Mouse (Mus musculus): Measurements from ENCODE around the gene Gcgr. TPM values are rescaled to one million over a fixed set of nuclear protein-coding genes. Genes with fewer than 3 reads are reported as not detected.

The Gcgr gene
- polyA plus RNA-seq, 1 experiment from 2014 or later, result 1.8 TPM

- Histone ChIP-seq H3K27me3 (ENCODE audit: control insufficient read depth, insufficient read depth, low read length) (no peaks in the 10 kb centered on the region), H3K9ac (ENCODE audit: low read depth, low read length) (no peak overlapping the region), H3K4me2 (no peak overlapping the region), H3K4me1 (ENCODE audit: control insufficient read depth, insufficient read depth, low read length) (no peaks in the 10 kb centered on the region; the same call in 1 of the 2 replicates), H3K9me3 (replicated peaks; ENCODE audit: control insufficient read depth, low read length) (no peaks in the 10 kb centered on the region), H3K27ac (ENCODE audit: low read depth, low read length) (no peak overlapping the region), H3K36me3 (ENCODE audit: control insufficient read depth, insufficient read depth, low read length) (peaks cover 16% of the 10 kb centered on the region), H3K4me3 (ENCODE audit: low read depth, low read length) (no peak overlapping the region)
- 73% methylated on average over 6 of the region's 6 CpGs for WGBS (ENCODE audit: insufficient replicate concordance)
- ATAC-seq (replicated peaks; ENCODE audit: insufficient number of reproducible peaks, low FRiP score, low TSS enrichment), result no peak
Measured at GRCm38 (mm10) chr11:120499894-120500293, 30.6 kb upstream of the Gcgr start.

- H3K27ac ChIP-seq (ENCODE audit: low read depth, low read length), result no peak overlapping the region
- H3K4me2 ChIP-seq, result no peak overlapping the region
- H3K27me3 ChIP-seq (ENCODE audit: control insufficient read depth, insufficient read depth, low read length), result no peaks in the 10 kb centered on the region
- peaks cover 13% of the 10 kb centered on the region for H3K36me3 ChIP-seq (ENCODE audit: control insufficient read depth, insufficient read depth, low read length)
- H3K9ac ChIP-seq (ENCODE audit: low read depth, low read length), result no peak overlapping the region
- no peak overlapping the region for H3K4me3 ChIP-seq (ENCODE audit: low read depth, low read length)
- 9% methylated on average over 3 of the region's 3 CpGs for WGBS (ENCODE audit: insufficient replicate concordance)
- no peaks in the 10 kb centered on the region; the same call in 1 of the 2 replicates for H3K4me1 ChIP-seq (ENCODE audit: control insufficient read depth, insufficient read depth, low read length)
- no peaks in the 10 kb centered on the region for H3K9me3 ChIP-seq (replicated peaks; ENCODE audit: control insufficient read depth, low read length)
- no peak for ATAC-seq (replicated peaks; ENCODE audit: insufficient number of reproducible peaks, low FRiP score, low TSS enrichment)
Measured at GRCm38 (mm10) chr11:120500357-120500756, 30.1 kb upstream of the Gcgr start.

GRCm38 (mm10) chr11:120501018-120501417 is 29.5 kb upstream of the Gcgr start:
- Histone ChIP-seq H3K4me2 (no peak overlapping the region), H3K36me3 (ENCODE audit: control insufficient read depth, insufficient read depth, low read length) (peaks cover 9% of the 10 kb centered on the region), H3K4me3 (ENCODE audit: low read depth, low read length) (no peak overlapping the region), H3K27ac (ENCODE audit: low read depth, low read length) (no peak overlapping the region), H3K4me1 (ENCODE audit: control insufficient read depth, insufficient read depth, low read length) (no peaks in the 10 kb centered on the region; the same call in 1 of the 2 replicates), H3K9ac (ENCODE audit: low read depth, low read length) (no peak overlapping the region), H3K27me3 (ENCODE audit: control insufficient read depth, insufficient read depth, low read length) (no peaks in the 10 kb centered on the region), H3K9me3 (replicated peaks; ENCODE audit: control insufficient read depth, low read length) (no peaks in the 10 kb centered on the region)
- 63% methylated on average over 6 of the region's 6 CpGs for WGBS (ENCODE audit: insufficient replicate concordance)
- ATAC-seq (replicated peaks; ENCODE audit: insufficient number of reproducible peaks, low FRiP score, low TSS enrichment), result no peak

- WGBS (ENCODE audit: insufficient replicate concordance), result 90% methylated on average over 4 of the region's 4 CpGs
- no peak for ATAC-seq (replicated peaks; ENCODE audit: insufficient number of reproducible peaks, low FRiP score, low TSS enrichment)
- no peaks in the 10 kb centered on the region; the same call in 1 of the 2 replicates for H3K4me1 ChIP-seq (ENCODE audit: control insufficient read depth, insufficient read depth, low read length)
- H3K4me2 ChIP-seq, result no peak overlapping the region
- no peak overlapping the region for H3K9ac ChIP-seq (ENCODE audit: low read depth, low read length)
- peaks cover 6% of the 10 kb centered on the region; the same call in 1 of the 2 replicates for H3K36me3 ChIP-seq (ENCODE audit: control insufficient read depth, insufficient read depth, low read length)
- no peak overlapping the region for H3K4me3 ChIP-seq (ENCODE audit: low read depth, low read length)
- H3K27me3 ChIP-seq (ENCODE audit: control insufficient read depth, insufficient read depth, low read length), result no peaks in the 10 kb centered on the region
- no peak overlapping the region for H3K27ac ChIP-seq (ENCODE audit: low read depth, low read length)
- H3K9me3 ChIP-seq (replicated peaks; ENCODE audit: control insufficient read depth, low read length), result no peaks in the 10 kb centered on the region
Measured at GRCm38 (mm10) chr11:120501701-120502100, 28.8 kb upstream of the Gcgr start.

GRCm38 (mm10) chr11:120505661-120506060 is 24.8 kb upstream of the Gcgr start:
- ATAC-seq (replicated peaks; ENCODE audit: insufficient number of reproducible peaks, low FRiP score, low TSS enrichment), result no peak
- Histone ChIP-seq H3K9me3 (replicated peaks; ENCODE audit: control insufficient read depth, low read length) (no peaks in the 10 kb centered on the region), H3K4me2 (no peak overlapping the region), H3K4me3 (ENCODE audit: low read depth, low read length) (no peak overlapping the region), H3K4me1 (ENCODE audit: control insufficient read depth, insufficient read depth, low read length) (peaks cover 3% of the 10 kb centered on the region; the same call in 1 of the 2 replicates), H3K27me3 (ENCODE audit: control insufficient read depth, insufficient read depth, low read length) (no peaks in the 10 kb centered on the region), H3K36me3 (ENCODE audit: control insufficient read depth, insufficient read depth, low read length) (no peaks in the 10 kb centered on the region), H3K27ac (ENCODE audit: low read depth, low read length) (no peak overlapping the region), H3K9ac (ENCODE audit: low read depth, low read length) (no peak overlapping the region)
- WGBS (ENCODE audit: insufficient replicate concordance), result 75% methylated on average over 3 of the region's 3 CpGs

GRCm38 (mm10) chr11:120506899-120507298 is 23.6 kb upstream of the Gcgr start:
- H3K4me2 ChIP-seq, result no peak overlapping the region
- ATAC-seq (replicated peaks; ENCODE audit: insufficient number of reproducible peaks, low FRiP score, low TSS enrichment), result no peak

GRCm38 (mm10) chr11:120507611-120508289 is 22.7 kb upstream of the Gcgr start:
- no peaks in the 10 kb centered on the region for H3K36me3 ChIP-seq (ENCODE audit: control insufficient read depth, insufficient read depth, low read length)
- 66% methylated on average over 13 of the region's 13 CpGs for WGBS (ENCODE audit: insufficient replicate concordance)
- H3K9ac ChIP-seq (ENCODE audit: low read depth, low read length), result no peak overlapping the region
- no peak for ATAC-seq (replicated peaks; ENCODE audit: insufficient number of reproducible peaks, low FRiP score, low TSS enrichment)
- H3K4me3 ChIP-seq (ENCODE audit: low read depth, low read length), result no peak overlapping the region
- no peaks in the 10 kb centered on the region for H3K9me3 ChIP-seq (replicated peaks; ENCODE audit: control insufficient read depth, low read length)
- H3K27me3 ChIP-seq (ENCODE audit: control insufficient read depth, insufficient read depth, low read length), result no peaks in the 10 kb centered on the region
- no peak overlapping the region for H3K4me2 ChIP-seq
- H3K4me1 ChIP-seq (ENCODE audit: control insufficient read depth, insufficient read depth, low read length), result peaks cover 3% of the 10 kb centered on the region; the same call in 1 of the 2 replicates
- H3K27ac ChIP-seq (ENCODE audit: low read depth, low read length), result no peak overlapping the region

More at GRCm38 (mm10) chr11:120506899-120507298, 23.6 kb upstream of the Gcgr start:
- Histone ChIP-seq H3K27me3 (ENCODE audit: control insufficient read depth, insufficient read depth, low read length) (no peaks in the 10 kb centered on the region), H3K9ac (ENCODE audit: low read depth, low read length) (no peak overlapping the region), H3K9me3 (replicated peaks; ENCODE audit: control insufficient read depth, low read length) (no peaks in the 10 kb centered on the region), H3K27ac (ENCODE audit: low read depth, low read length) (no peak overlapping the region), H3K36me3 (ENCODE audit: control insufficient read depth, insufficient read depth, low read length) (no peaks in the 10 kb centered on the region), H3K4me1 (ENCODE audit: control insufficient read depth, insufficient read depth, low read length) (peaks cover 3% of the 10 kb centered on the region; the same call in 1 of the 2 replicates), H3K4me3 (ENCODE audit: low read depth, low read length) (no peak overlapping the region)
- 56% methylated on average over 4 of the region's 4 CpGs for WGBS (ENCODE audit: insufficient replicate concordance)

GRCm38 (mm10) chr11:120508290-120508870 is 22.1 kb upstream of the Gcgr start:
- H3K4me1 ChIP-seq (ENCODE audit: control insufficient read depth, insufficient read depth, low read length), result peaks cover 3% of the 10 kb centered on the region; the same call in 1 of the 2 replicates
- WGBS (ENCODE audit: insufficient replicate concordance), result 75% methylated on average over 9 of the region's 9 CpGs
- no peaks in the 10 kb centered on the region for H3K27me3 ChIP-seq (ENCODE audit: control insufficient read depth, insufficient read depth, low read length)
- H3K9me3 ChIP-seq (replicated peaks; ENCODE audit: control insufficient read depth, low read length), result no peaks in the 10 kb centered on the region
- no peak overlapping the region for H3K27ac ChIP-seq (ENCODE audit: low read depth, low read length)
- no peaks in the 10 kb centered on the region for H3K36me3 ChIP-seq (ENCODE audit: control insufficient read depth, insufficient read depth, low read length)
- ATAC-seq (replicated peaks; ENCODE audit: insufficient number of reproducible peaks, low FRiP score, low TSS enrichment), result no peak
- H3K4me2 ChIP-seq, result no peak overlapping the region
- no peak overlapping the region for H3K4me3 ChIP-seq (ENCODE audit: low read depth, low read length)
- no peak overlapping the region for H3K9ac ChIP-seq (ENCODE audit: low read depth, low read length)
